Mouse (Mus musculus) G1E (cell line): ENCODE measurements around the gene Pipox.

Experiments used
- CTCF ChIP-seq: IDR thresholded peaks from 2 replicates; pipeline ENCODE4 v1.5.1; 2012; ENCODE audit warnings: low read depth, low read length, inconsistent platforms, mixed read lengths
- GATA1 ChIP-seq: IDR thresholded peaks from 2 replicates; pipeline ENCODE4 v1.6.1; 2012; ENCODE audit warnings: borderline replicate concordance, low read length, inconsistent platforms, mixed read lengths

DNA sequence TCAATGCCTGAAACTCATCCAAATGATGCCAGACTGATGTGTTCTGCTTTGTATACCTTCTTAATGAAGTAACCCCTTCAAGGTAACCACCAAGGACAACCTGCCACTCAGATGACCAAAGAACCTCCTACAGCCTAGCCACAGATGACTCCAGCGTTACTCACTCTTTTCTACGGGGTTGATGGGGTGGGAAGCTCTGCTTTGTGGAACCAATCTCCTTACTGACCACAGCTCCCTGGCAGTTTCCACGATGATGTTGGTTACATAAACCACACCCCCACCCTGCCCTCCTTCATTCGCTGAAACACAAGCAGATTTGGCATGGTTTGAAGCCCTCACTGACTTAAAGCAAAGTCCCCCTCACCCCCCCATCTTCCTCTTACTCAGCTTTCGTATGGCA is 33.9 kb upstream of the Pipox start:
- TF ChIP-seq CTCF (no peak), GATA1 (no peak)
